Mouse (Mus musculus): Measurements from ENCODE around the gene Vwa8.

DNA sequence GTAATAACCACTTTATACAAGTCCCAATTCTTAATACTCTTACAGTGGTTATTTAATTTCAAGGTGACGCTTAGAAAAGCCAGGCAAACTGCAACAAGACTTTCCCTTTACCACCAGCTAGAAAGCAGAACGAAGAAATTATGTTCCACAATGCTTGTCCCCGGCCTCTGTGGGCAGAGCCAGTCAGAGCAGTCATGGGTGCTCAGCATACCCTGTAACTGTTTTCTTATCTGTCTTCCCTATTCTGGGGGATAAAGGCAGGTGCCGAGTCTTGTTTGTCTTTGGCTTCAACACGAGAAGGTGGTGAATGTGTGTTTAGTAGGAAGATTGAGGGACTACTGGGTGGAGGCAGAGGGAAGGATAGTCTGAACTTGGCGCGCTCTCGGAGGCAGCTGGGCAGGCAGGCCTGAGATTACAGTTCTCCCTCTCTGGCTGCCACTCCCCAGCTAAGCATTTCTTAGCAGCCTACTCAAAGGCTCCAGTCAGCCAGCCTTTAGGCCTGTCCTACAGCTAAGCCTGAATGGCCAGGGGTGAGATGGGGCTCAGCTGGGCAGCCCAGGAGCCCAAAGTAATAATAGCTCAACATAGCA lies 365.9 kb downstream of the Vwa8 start:
- TF ChIP-seq MAFK (IDR thresholded peaks at IDR 0.05; ENCODE audit: insufficient read depth, low read depth, low read length) (no peak), ZC3H11A (IDR thresholded peaks at IDR 0.05; ENCODE audit: borderline replicate concordance, low read depth, low read length) (no peak), HCFC1 (IDR thresholded peaks at IDR 0.05; ENCODE audit: borderline replicate concordance, insufficient read depth, low read length) (no peak), CHD2 (IDR thresholded peaks at IDR 0.05; ENCODE audit: low read depth, low read length) (no peak)

Data from ES-E14 (cell line).